ENCODE assay signal across 8 mouse cellular contexts in the genomic region with DNA sequence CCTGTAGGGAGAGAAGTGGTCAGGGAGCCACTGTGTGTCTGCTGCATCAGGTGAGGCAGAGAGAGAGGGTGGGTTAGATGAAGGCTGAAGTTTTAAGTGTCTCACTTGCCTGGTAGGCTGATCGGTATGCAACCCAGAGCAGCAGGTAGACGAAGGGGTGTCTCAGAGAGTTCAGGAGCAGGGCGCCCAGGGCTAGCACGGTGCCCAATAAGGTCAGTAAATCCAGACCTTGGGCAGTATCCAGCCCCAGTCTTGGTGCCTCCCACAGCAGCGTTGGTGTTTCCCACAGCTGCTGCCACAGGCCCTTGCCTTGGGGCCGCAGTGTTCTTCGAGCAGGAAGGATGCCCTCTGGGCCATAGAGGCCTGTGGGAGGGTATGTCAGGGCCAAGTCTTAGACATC. TPM values are rescaled to one million over a fixed set of nuclear protein-coding genes. Genes with fewer than 3 reads are reported as not detected.
DNase-seq lines count a peak whose midpoint lies in the region; ATAC-seq lines count a peak whose summit lies in the region.

No protein-coding gene starts in this region.

- no peak overlapping the region for H3K27ac ChIP-seq in embryonic facial prominence, embryonic 11.5 days (replicated peaks; ENCODE audit: low read depth, low read length)
- H3K27ac ChIP-seq in hindbrain, embryonic 16.5 days (ENCODE audit: low read depth, low read length): no peak overlapping the region
- no peak overlapping the region for H3K27ac ChIP-seq in neural tube, embryonic 12.5 days

- no peaks in the 10 kb centered on the region for H3K4me1 ChIP-seq in embryonic facial prominence, embryonic 11.5 days (ENCODE audit: control insufficient read depth, insufficient read depth, low read length)
- H3K4me1 ChIP-seq in hindbrain, embryonic 16.5 days (ENCODE audit: control insufficient read depth, insufficient read depth, low read depth, low read length): peaks cover 30% of the 10 kb centered on the region
- H3K4me1 ChIP-seq in neural tube, embryonic 12.5 days: peaks cover 19% of the 10 kb centered on the region

- no peaks in the 10 kb centered on the region for H3K27me3 ChIP-seq in embryonic facial prominence, embryonic 11.5 days (ENCODE audit: control insufficient read depth, insufficient read depth, low read length)
- H3K27me3 ChIP-seq in hindbrain, embryonic 16.5 days (replicated peaks; ENCODE audit: control insufficient read depth, insufficient read depth, low read length): no peaks in the 10 kb centered on the region
- no peaks in the 10 kb centered on the region for H3K27me3 ChIP-seq in neural tube, embryonic 12.5 days (replicated peaks)

- H3K4me3 ChIP-seq in embryonic facial prominence, embryonic 11.5 days (ENCODE audit: low read depth, low read length): peak overlapping the region; percentile 63
- H3K4me3 ChIP-seq in hindbrain, embryonic 16.5 days (ENCODE audit: low read length): peak overlapping the region; percentile 56
- H3K4me3 ChIP-seq in neural tube, embryonic 12.5 days: peak overlapping the region; percentile 78

- ATAC-seq in embryonic facial prominence, embryonic 11.5 days (replicated peaks; ENCODE audit: insufficient number of reproducible peaks, low FRiP score, low TSS enrichment, low read depth): no peak
- no peak for ATAC-seq in hindbrain, embryonic 16.5 days
- no peak for ATAC-seq in neural tube, embryonic 12.5 days (ENCODE audit: low FRiP score, low read depth)

- H3K4me2 ChIP-seq in embryonic facial prominence, embryonic 11.5 days (ENCODE audit: low read depth, low read length): peak overlapping the region; percentile 67
- peak overlapping the region; percentile 71 for H3K4me2 ChIP-seq in hindbrain, embryonic 16.5 days (ENCODE audit: low read length)
- peak overlapping the region; percentile 79 for H3K4me2 ChIP-seq in neural tube, embryonic 12.5 days (replicated peaks)

- peak overlapping the region; percentile 86 for H3K9ac ChIP-seq in embryonic facial prominence, embryonic 11.5 days (replicated peaks; ENCODE audit: low read length)
- peak overlapping the region; percentile 77 for H3K9ac ChIP-seq in hindbrain, embryonic 16.5 days (ENCODE audit: low read depth, low read length)
- H3K9ac ChIP-seq in neural tube, embryonic 12.5 days: peak overlapping the region; percentile 80

- H3K9me3 ChIP-seq in embryonic facial prominence, embryonic 11.5 days (replicated peaks; ENCODE audit: control insufficient read depth, low read length): no peaks in the 10 kb centered on the region
- no peaks in the 10 kb centered on the region for H3K9me3 ChIP-seq in hindbrain, embryonic 16.5 days (ENCODE audit: control insufficient read depth, low read length)
- no peaks in the 10 kb centered on the region for H3K9me3 ChIP-seq in neural tube, embryonic 12.5 days

- DNase-seq in kidney, postnatal 10 days: peak; percentile 22
- DNase-seq in kidney, postnatal 36 days: no peak
- no peak for DNase-seq in embryonic facial prominence, embryonic 11.5 days (ENCODE audit: low spot score)
- no peak for DNase-seq in adrenal gland, postnatal 4 days (ENCODE audit: low spot score in 2 of 2)
- DNase-seq in right cerebral cortex, postnatal 4 days: no peak
- no peak for DNase-seq in natural killer cell, adult 2 months (ENCODE audit: low spot score in 2 of 2)

- H3K36me3 ChIP-seq in embryonic facial prominence, embryonic 11.5 days (replicated peaks; ENCODE audit: control insufficient read depth, insufficient read depth, low read depth, low read length): peaks cover 8% of the 10 kb centered on the region
- peaks cover 25% of the 10 kb centered on the region for H3K36me3 ChIP-seq in hindbrain, embryonic 16.5 days (ENCODE audit: control insufficient read depth, insufficient read depth, low read length)
- peaks cover 43% of the 10 kb centered on the region for H3K36me3 ChIP-seq in neural tube, embryonic 12.5 days

- 85% methylated on average over 7 of the region's 7 CpGs for WGBS in embryonic facial prominence, embryonic 11.5 days
- 82% methylated on average over 7 of the region's 7 CpGs for WGBS in hindbrain, embryonic 16.5 days
- WGBS in neural tube, embryonic 12.5 days: 88% methylated on average over 7 of the region's 7 CpGs

RNA-seq across cellular contexts. Expression of gene Lmf2, which starts 1.0 kb away (rescaled TPM):
- 21.6 and 33.5 TPM in 2 replicates for polyA plus RNA-seq in embryonic facial prominence, embryonic 11.5 days (2014; fragmentation: Nextera tagmentation; extraction: Ambion mirVana)
- polyA plus RNA-seq in hindbrain, embryonic 16.5 days (2015; fragmentation: Nextera tagmentation; extraction: Ambion mirVana): 33.0 and 38.5 TPM in 2 replicates
- 38.8 and 42.2 TPM in 2 replicates for polyA plus RNA-seq in neural tube, embryonic 12.5 days (2016; fragmentation: Nextera tagmentation; extraction: Ambion mirVana)
- 10 to 100 TPM; 59.3 to 59.5 TPM for total RNA-seq in adrenal gland, postnatal 4 days (2021)

RNA-seq across cellular contexts. Expression of gene Ncaph2, which starts 1.1 kb away (rescaled TPM):
- polyA plus RNA-seq in embryonic facial prominence, embryonic 11.5 days (2014; fragmentation: Nextera tagmentation; extraction: Ambion mirVana): 158 and 171 TPM in 2 replicates
- polyA plus RNA-seq in hindbrain, embryonic 16.5 days (2015; fragmentation: Nextera tagmentation; extraction: Ambion mirVana): 115 and 122 TPM in 2 replicates
- polyA plus RNA-seq in neural tube, embryonic 12.5 days (2016; fragmentation: Nextera tagmentation; extraction: Ambion mirVana): 133 and 139 TPM in 2 replicates
- total RNA-seq in adrenal gland, postnatal 4 days (2021): 100 to 1,000 TPM; 126 to 133 TPM

RNA-seq across cellular contexts. Expression of gene Sco2, which starts 19.2 kb away (rescaled TPM):
- polyA plus RNA-seq in embryonic facial prominence, embryonic 11.5 days (2014; fragmentation: Nextera tagmentation; extraction: Ambion mirVana): 4.8 and 5.2 TPM in 2 replicates
- 16.7 and 20.2 TPM in 2 replicates for polyA plus RNA-seq in hindbrain, embryonic 16.5 days (2015; fragmentation: Nextera tagmentation; extraction: Ambion mirVana)
- polyA plus RNA-seq in neural tube, embryonic 12.5 days (2016; fragmentation: Nextera tagmentation; extraction: Ambion mirVana): 7.8 and 8.8 TPM in 2 replicates
- 10 to 100 TPM; 20.2 to 22.5 TPM for total RNA-seq in adrenal gland, postnatal 4 days (2021)

RNA-seq across cellular contexts. Expression of gene Miox, which starts 20.3 kb away (rescaled TPM):
- polyA plus RNA-seq in embryonic facial prominence, embryonic 11.5 days (2014; fragmentation: Nextera tagmentation; extraction: Ambion mirVana): not detected in 2 replicates
- not detected in 2 replicates for polyA plus RNA-seq in hindbrain, embryonic 16.5 days (2015; fragmentation: Nextera tagmentation; extraction: Ambion mirVana)
- not detected in 2 replicates for polyA plus RNA-seq in neural tube, embryonic 12.5 days (2016; fragmentation: Nextera tagmentation; extraction: Ambion mirVana)
- 10 to 100 TPM in 1 of 2 experiments, 1 to 10 TPM in 1; 6.0 to 90.1 TPM for total RNA-seq in adrenal gland, postnatal 4 days (2021)

RNA-seq across cellular contexts. Expression of gene Tymp, which starts 22.4 kb away (rescaled TPM):
- polyA plus RNA-seq in embryonic facial prominence, embryonic 11.5 days (2014; fragmentation: Nextera tagmentation; extraction: Ambion mirVana): 1.4 and 2.1 TPM in 2 replicates
- 2.6 TPM in 2 replicates for polyA plus RNA-seq in hindbrain, embryonic 16.5 days (2015; fragmentation: Nextera tagmentation; extraction: Ambion mirVana)
- polyA plus RNA-seq in neural tube, embryonic 12.5 days (2016; fragmentation: Nextera tagmentation; extraction: Ambion mirVana): 1.6 and 1.7 TPM in 2 replicates
- total RNA-seq in adrenal gland, postnatal 4 days (2021): 1 to 10 TPM in 1 of 2 experiments, under 1 TPM in 1; 0.87 to 1.9 TPM
